Mouse (Mus musculus): ENCODE results near the gene Adgrg3. TPM values are rescaled to one million over a fixed set of nuclear protein-coding genes. Genes with fewer than 3 reads are reported as not detected.
"Not testable (repeated sequence)": the region's sequence is repeated elsewhere in the genome, so short reads cannot be mapped to it uniquely, and the experiment has no call there.

Gene Adgrg3
- total and polyA plus RNA-seq, 3 experiments: not detected

- Histone ChIP-seq H3K27ac (ENCODE audit: insufficient read depth, low read depth) (no peak overlapping the region), H3K4me3 (replicated peaks in 1 of 3; ENCODE audit: low read depth in 2 of 3, low read length in 2 of 3, poor library complexity in 1 of 3) (no peak overlapping the region), H3K27me3 (replicated peaks) (peaks cover 50% of the 10 kb centered on the region), H3K4me1 (ENCODE audit: control insufficient read depth in 1 of 2, insufficient read depth in 2 of 2) (no peaks in the 10 kb centered on the region), H3K4me2 (ENCODE audit: insufficient read depth, low read depth, poor library complexity, severe bottlenecking) (no peak overlapping the region), H3K79me2 (replicated peaks; ENCODE audit: control insufficient read depth, extremely low read depth, insufficient read depth, poor library complexity, severe bottlenecking) (no peaks in the 10 kb centered on the region), H3K36me3 (replicated peaks in 1 of 2; ENCODE audit: control insufficient read depth in 1 of 2, insufficient read depth in 1 of 2, low read length in 1 of 2) (no peaks in the 10 kb centered on the region), H3K9me3 (replicated peaks; ENCODE audit: low read length) (peaks cover 7% of the 10 kb centered on the region), H3K9ac (ENCODE audit: insufficient read depth, low read depth) (no peak overlapping the region)
- in situ Hi-C loops (cut with MboI; ENCODE audit: low pct_ligation_motif_present, low pct_unique_long_range_greater_than_20kb, low sequenced_read_pairs): no loop called here
- DNase-seq (ENCODE audit: extremely low read depth): no peak
- dilution Hi-C loops (cut with MboI; ENCODE audit: extremely low pct_ligation_motif_present, extremely low pct_unique_long_range_greater_than_20kb, low sequenced_read_pairs): no loop called here
- no peak for TF ChIP-seq BHLHE40 (IDR thresholded peaks at IDR 0.05; ENCODE audit: low read depth, low read length)
- TF ChIP-seq RAD21 (IDR thresholded peaks at IDR 0.05; ENCODE audit: low read depth, low read length): peak; percentile 49
- TF ChIP-seq CHD2 (IDR thresholded peaks at IDR 0.05; ENCODE audit: low read length): no peak
- peak; percentile 53 to 58 for TF ChIP-seq CTCF (conservative IDR thresholded peaks at IDR 0.05 in 1 of 2, IDR thresholded peaks at IDR 0.05 in 1 of 2; ENCODE audit: low read depth in 2 of 2, low read length in 2 of 2)
- no peak for TF ChIP-seq UBTF (IDR thresholded peaks at IDR 0.05; ENCODE audit: low read depth, low read length)
Measured at GRCm38 (mm10) chr8:95025421-95025820, 7.9 kb downstream of the Adgrg3 start.

GRCm38 (mm10) chr8:95028391-95028790 is 10.9 kb downstream of the Adgrg3 start:
- H3K27me3 ChIP-seq (replicated peaks): peaks cover 41% of the 10 kb centered on the region
- H3K79me2 ChIP-seq (replicated peaks; ENCODE audit: control insufficient read depth, extremely low read depth, insufficient read depth, poor library complexity, severe bottlenecking); in situ Hi-C loops (cut with MboI; ENCODE audit: low pct_ligation_motif_present, low pct_unique_long_range_greater_than_20kb, low sequenced_read_pairs); H3K4me1 ChIP-seq (ENCODE audit: control insufficient read depth in 1 of 2, insufficient read depth in 2 of 2); H3K9me3 ChIP-seq (replicated peaks; ENCODE audit: low read length); H3K36me3 ChIP-seq (replicated peaks in 1 of 2; ENCODE audit: control insufficient read depth in 1 of 2, insufficient read depth in 1 of 2, low read length in 1 of 2); H3K9ac ChIP-seq (ENCODE audit: insufficient read depth, low read depth); H3K4me3 ChIP-seq (replicated peaks in 1 of 3; ENCODE audit: low read depth in 2 of 3, low read length in 2 of 3, poor library complexity in 1 of 3); dilution Hi-C loops (cut with MboI; ENCODE audit: extremely low pct_ligation_motif_present, extremely low pct_unique_long_range_greater_than_20kb, low sequenced_read_pairs); H3K27ac ChIP-seq (ENCODE audit: insufficient read depth, low read depth); H3K4me2 ChIP-seq (ENCODE audit: insufficient read depth, low read depth, poor library complexity, severe bottlenecking): not testable (repeated sequence)
- peak; percentile 8 for DNase-seq (ENCODE audit: extremely low read depth)

GRCm38 (mm10) chr8:95037106-95037925 is 19.8 kb downstream of the Adgrg3 start:
- dilution Hi-C loops (cut with MboI; ENCODE audit: extremely low pct_ligation_motif_present, extremely low pct_unique_long_range_greater_than_20kb, low sequenced_read_pairs) (no loop called here), in situ Hi-C loops (cut with MboI; ENCODE audit: low pct_ligation_motif_present, low pct_unique_long_range_greater_than_20kb, low sequenced_read_pairs) (no loop called here)
- H3K9me3 ChIP-seq (replicated peaks; ENCODE audit: low read length): no peaks in the 10 kb centered on the region
- no peak overlapping the region for H3K9ac ChIP-seq (ENCODE audit: insufficient read depth, low read depth)
- H3K79me2 ChIP-seq (replicated peaks; ENCODE audit: control insufficient read depth, extremely low read depth, insufficient read depth, poor library complexity, severe bottlenecking): no peaks in the 10 kb centered on the region
- H3K36me3 ChIP-seq (replicated peaks in 1 of 2; ENCODE audit: control insufficient read depth in 1 of 2, insufficient read depth in 1 of 2, low read length in 1 of 2): no peaks in the 10 kb centered on the region
- no peak overlapping the region for H3K27ac ChIP-seq (ENCODE audit: insufficient read depth, low read depth)
- TF ChIP-seq POLR2AphosphoS2 (IDR thresholded peaks at IDR 0.05; ENCODE audit: low read depth, low read length) (no peak), TCF12 (IDR thresholded peaks at IDR 0.05; ENCODE audit: low read depth, low read length) (no peak), IRF4 (IDR thresholded peaks at IDR 0.05; ENCODE audit: low read depth, low read length) (no peak), EP300 (IDR thresholded peaks at IDR 0.05; ENCODE audit: low read length) (no peak), USF2 (conservative IDR thresholded peaks at IDR 0.05; ENCODE audit: low read depth, low read length) (no peak), MAZ (IDR thresholded peaks at IDR 0.05; ENCODE audit: low read depth, low read length) (no peak), SIN3A (IDR thresholded peaks at IDR 0.05; ENCODE audit: low read length) (no peak), MXI1 (IDR thresholded peaks at IDR 0.05; ENCODE audit: low read depth, low read length) (no peak), CHD2 (IDR thresholded peaks at IDR 0.05; ENCODE audit: low read length) (no peak)
- peak overlapping the region; percentile 30; the same call in 1 of the 2 replicates for H3K4me2 ChIP-seq (ENCODE audit: insufficient read depth, low read depth, poor library complexity, severe bottlenecking)
- peak; percentile 34 for DNase-seq (ENCODE audit: extremely low read depth)
- peaks cover 15% of the 10 kb centered on the region in 2 experiments for H3K4me1 ChIP-seq (ENCODE audit: control insufficient read depth in 1 of 2, insufficient read depth in 2 of 2)
- peak overlapping the region in 1 of 3 experiments; percentile 29 for H3K4me3 ChIP-seq (replicated peaks in 1 of 3; ENCODE audit: low read depth in 2 of 3, low read length in 2 of 3, poor library complexity in 1 of 3)
- peaks cover 32% of the 10 kb centered on the region for H3K27me3 ChIP-seq (replicated peaks)
